Mouse (Mus musculus): ENCODE measurements at regions not wholly inside any gene's neighbourhood (a gene's known extent, or its start where the extent isn't known, plus 50 kb on each side); places are given as distances from the start of the nearest gene placed in this dataset.
A peak's percentile ranks its signal among the peaks of the same experiment; 100 is the strongest.

- H3K4me3 ChIP-seq: no peak overlapping the region
- no peak for DNase-seq (ENCODE audit: low spot score in 2 of 2)
- TF ChIP-seq CTCF (conservative IDR thresholded peaks at IDR 0.05): no peak
- H3K27ac ChIP-seq: no peak overlapping the region
Observed at GRCm38 (mm10) chr5:44416844-44417589, 190.6 kb upstream of the Tapt1 start.

- Histone ChIP-seq H3K4me3 (no peak overlapping the region), H3K27ac (peak overlapping the region; percentile 58)
- no peak for TF ChIP-seq CTCF (conservative IDR thresholded peaks at IDR 0.05)
Observed at GRCm38 (mm10) chr5:44414441-44414840, 188.0 kb upstream of the Tapt1 start.

GRCm38 (mm10) chr5:44403300-44403699, 176.9 kb upstream of the Tapt1 start:
- Histone ChIP-seq H3K27ac (no peak overlapping the region), H3K4me3 (no peak overlapping the region)
- no peak for TF ChIP-seq CTCF (conservative IDR thresholded peaks at IDR 0.05)
- DNase-seq (ENCODE audit: low spot score in 2 of 2): no peak

More at GRCm38 (mm10) chr5:44414441-44414840, 188.0 kb upstream of the Tapt1 start:
- DNase-seq (ENCODE audit: low spot score in 2 of 2): peak; percentile 86 to 91

- TF ChIP-seq CTCF (conservative IDR thresholded peaks at IDR 0.05): no peak
- no peak overlapping the region for H3K27ac ChIP-seq
Observed at GRCm38 (mm10) chr5:44400573-44401332, 174.3 kb upstream of the Tapt1 start.

GRCm38 (mm10) chr5:44387237-44387810, 160.9 kb upstream of the Tapt1 start:
- no peak overlapping the region; the same call in 1 of the 2 replicates for H3K27ac ChIP-seq
- H3K4me3 ChIP-seq: no peak overlapping the region
- TF ChIP-seq CTCF (conservative IDR thresholded peaks at IDR 0.05): no peak
- DNase-seq (ENCODE audit: low spot score in 2 of 2): no peak

More at GRCm38 (mm10) chr5:44400573-44401332, 174.3 kb upstream of the Tapt1 start:
- no peak for DNase-seq (ENCODE audit: low spot score in 2 of 2)
- no peak overlapping the region for H3K4me3 ChIP-seq

GRCm38 (mm10) chr5:44386176-44386575, 159.8 kb upstream of the Tapt1 start:
- Histone ChIP-seq H3K27ac (no peak overlapping the region), H3K4me3 (no peak overlapping the region)
- no peak for TF ChIP-seq CTCF (conservative IDR thresholded peaks at IDR 0.05)
- no peak for DNase-seq (ENCODE audit: low spot score in 2 of 2)

GRCm38 (mm10) chr5:44383049-44383448, 156.6 kb upstream of the Tapt1 start:
- H3K27ac ChIP-seq: no peak overlapping the region
- no peak for TF ChIP-seq CTCF (conservative IDR thresholded peaks at IDR 0.05)
- DNase-seq (ENCODE audit: low spot score in 2 of 2): no peak
- no peak overlapping the region for H3K4me3 ChIP-seq

- DNase-seq (ENCODE audit: low spot score in 2 of 2): no peak
- H3K4me3 ChIP-seq: no peak overlapping the region
- no peak for TF ChIP-seq CTCF (conservative IDR thresholded peaks at IDR 0.05)
- H3K27ac ChIP-seq: no peak overlapping the region
Observed at GRCm38 (mm10) chr5:44370006-44370405, 143.6 kb upstream of the Tapt1 start.

GRCm38 (mm10) chr5:44352324-44352723, 125.9 kb upstream of the Tapt1 start:
- peak in 1 of 2 experiments; percentile 9 for DNase-seq (ENCODE audit: low spot score in 2 of 2)
- H3K4me3 ChIP-seq: no peak overlapping the region
- no peak for TF ChIP-seq CTCF (conservative IDR thresholded peaks at IDR 0.05)
- H3K27ac ChIP-seq: no peak overlapping the region

GRCm38 (mm10) chr5:44341457-44342014, 115.1 kb upstream of the Tapt1 start:
- TF ChIP-seq CTCF (conservative IDR thresholded peaks at IDR 0.05): no peak
- no peak for DNase-seq (ENCODE audit: low spot score in 2 of 2)
- Histone ChIP-seq H3K27ac (no peak overlapping the region), H3K4me3 (no peak overlapping the region)

GRCm38 (mm10) chr5:44338662-44339061, 112.2 kb upstream of the Tapt1 start:
- no peak for DNase-seq (ENCODE audit: low spot score in 2 of 2)
- no peak overlapping the region for H3K4me3 ChIP-seq
- no peak overlapping the region for H3K27ac ChIP-seq
- no peak for TF ChIP-seq CTCF (conservative IDR thresholded peaks at IDR 0.05)

GRCm38 (mm10) chr5:44335756-44336155, 109.3 kb upstream of the Tapt1 start:
- Histone ChIP-seq H3K4me3 (no peak overlapping the region), H3K27ac (no peak overlapping the region)
- no peak for TF ChIP-seq CTCF (conservative IDR thresholded peaks at IDR 0.05)
- no peak for DNase-seq (ENCODE audit: low spot score in 2 of 2)

GRCm38 (mm10) chr5:44319626-44320025, 93.2 kb upstream of the Tapt1 start:
- Histone ChIP-seq H3K4me3 (no peak overlapping the region), H3K27ac (no peak overlapping the region)
- DNase-seq (ENCODE audit: low spot score in 2 of 2): no peak
- TF ChIP-seq CTCF (conservative IDR thresholded peaks at IDR 0.05): no peak

Data from layer of hippocampus, adult 2 months (tissue).